Mouse (Mus musculus): ENCODE results near the gene Fbxw9. TPM values are rescaled to one million over a fixed set of nuclear protein-coding genes. Genes with fewer than 3 reads are reported as not detected.

Fbxw9 gene
- polyA plus RNA-seq, 1 experiment from 2014 or later = 65.0 TPM

DNA sequence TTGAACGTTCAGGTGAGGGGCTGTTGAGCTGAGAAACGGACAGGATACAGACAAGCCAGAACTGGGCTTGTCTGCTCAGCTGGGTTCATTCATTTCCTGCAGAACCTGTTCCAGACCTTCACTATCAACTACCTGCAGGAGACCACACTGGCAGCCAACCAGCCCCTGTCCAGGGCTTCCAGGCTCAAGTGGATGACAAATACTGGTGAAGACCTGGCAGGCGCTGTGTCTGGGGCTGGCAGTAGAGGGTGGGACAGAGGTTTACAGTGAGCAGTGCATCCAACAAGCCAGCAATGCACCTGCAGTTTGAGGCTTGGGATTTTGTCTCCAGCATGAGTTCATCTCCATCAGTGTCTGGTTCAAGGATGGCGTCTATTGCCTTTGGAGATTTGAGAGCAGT, 37.0 kb downstream of the Fbxw9 start:
- Histone ChIP-seq H3K4me2 (ENCODE audit: low read length) (no peak overlapping the region), H3K9ac (replicated peaks; ENCODE audit: low read length) (no peak overlapping the region), H3K36me3 (ENCODE audit: control insufficient read depth, insufficient read depth, low read length) (peaks cover 48% of the 10 kb centered on the region), H3K27me3 (ENCODE audit: control insufficient read depth, insufficient read depth, low read length) (no peaks in the 10 kb centered on the region), H3K4me3 (replicated peaks; ENCODE audit: low read depth, low read length) (no peak overlapping the region), H3K27ac (replicated peaks; ENCODE audit: low read depth, low read length) (no peak overlapping the region), H3K4me1 (ENCODE audit: control insufficient read depth, insufficient read depth, low read length) (no peaks in the 10 kb centered on the region), H3K9me3 (ENCODE audit: control insufficient read depth, low read length) (no peaks in the 10 kb centered on the region)
- ATAC-seq (ENCODE audit: low FRiP score, low TSS enrichment) (no peak), DNase-seq (no peak)
- WGBS = 96% methylated on average over 4 of the region's 4 CpGs

DNA sequence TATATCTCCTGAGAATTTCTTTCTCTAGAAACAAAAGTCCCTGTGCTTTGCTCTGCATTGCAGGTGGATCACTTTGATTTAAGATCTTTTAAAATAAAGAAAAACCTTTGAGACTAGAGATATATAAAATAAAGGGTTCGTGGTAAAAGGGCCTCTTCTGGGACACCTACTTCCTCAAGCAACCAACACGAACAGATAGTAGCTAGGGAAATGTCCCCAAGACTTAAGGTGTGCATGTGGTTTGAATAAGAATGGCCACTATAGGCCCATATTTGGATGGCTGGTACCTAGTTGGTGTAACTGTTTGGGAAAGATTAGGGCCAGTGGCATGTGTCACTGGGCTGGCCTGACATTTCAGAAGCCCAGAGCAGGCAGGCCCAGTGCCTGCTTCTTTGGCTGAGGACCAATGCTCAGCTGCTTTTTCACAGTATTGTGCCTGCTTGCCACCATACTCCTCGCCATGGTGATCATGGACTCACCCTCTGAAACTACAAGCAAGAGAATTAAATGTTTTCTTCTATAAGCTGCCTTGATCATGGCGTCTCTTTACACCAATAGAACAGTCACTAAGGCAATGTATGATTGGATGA, 40.3 kb downstream of the Fbxw9 start:
- H3K27me3 ChIP-seq (ENCODE audit: control insufficient read depth, insufficient read depth, low read length) = no peaks in the 10 kb centered on the region
- no peak overlapping the region for H3K27ac ChIP-seq (replicated peaks; ENCODE audit: low read depth, low read length)
- no peaks in the 10 kb centered on the region for H3K4me1 ChIP-seq (ENCODE audit: control insufficient read depth, insufficient read depth, low read length)
- peaks cover 31% of the 10 kb centered on the region for H3K36me3 ChIP-seq (ENCODE audit: control insufficient read depth, insufficient read depth, low read length)
- no peak for DNase-seq
- H3K9ac ChIP-seq (replicated peaks; ENCODE audit: low read length) = no peak overlapping the region
- H3K4me3 ChIP-seq (replicated peaks; ENCODE audit: low read depth, low read length) = no peak overlapping the region
- no peak overlapping the region for H3K4me2 ChIP-seq (ENCODE audit: low read length)
- WGBS = 88% methylated on average over 4 of the region's 4 CpGs
- ATAC-seq (ENCODE audit: low FRiP score, low TSS enrichment) = no peak
- no peaks in the 10 kb centered on the region for H3K9me3 ChIP-seq (ENCODE audit: control insufficient read depth, low read length)

GRCm38 (mm10) chr8:85113241-85113640, 53.4 kb downstream of the Fbxw9 start:
- Histone ChIP-seq H3K27ac (replicated peaks; ENCODE audit: low read depth, low read length) (no peak overlapping the region), H3K9ac (replicated peaks; ENCODE audit: low read length) (no peak overlapping the region), H3K9me3 (ENCODE audit: control insufficient read depth, low read length) (no peaks in the 10 kb centered on the region), H3K4me1 (ENCODE audit: control insufficient read depth, insufficient read depth, low read length) (no peaks in the 10 kb centered on the region), H3K27me3 (ENCODE audit: control insufficient read depth, insufficient read depth, low read length) (no peaks in the 10 kb centered on the region), H3K36me3 (ENCODE audit: control insufficient read depth, insufficient read depth, low read length) (peaks cover 25% of the 10 kb centered on the region), H3K4me2 (ENCODE audit: low read length) (no peak overlapping the region), H3K4me3 (replicated peaks; ENCODE audit: low read depth, low read length) (no peak overlapping the region)
- DNase-seq = no peak
- 95% methylated on average over 10 of the region's 10 CpGs for WGBS
- ATAC-seq (ENCODE audit: low FRiP score, low TSS enrichment) = no peak

GRCm38 (mm10) chr8:85115501-85115900, 55.6 kb downstream of the Fbxw9 start:
- Histone ChIP-seq H3K27me3 (ENCODE audit: control insufficient read depth, insufficient read depth, low read length) (no peaks in the 10 kb centered on the region), H3K9me3 (ENCODE audit: control insufficient read depth, low read length) (no peaks in the 10 kb centered on the region), H3K27ac (replicated peaks; ENCODE audit: low read depth, low read length) (no peak overlapping the region), H3K4me1 (ENCODE audit: control insufficient read depth, insufficient read depth, low read length) (no peaks in the 10 kb centered on the region), H3K4me2 (ENCODE audit: low read length) (no peak overlapping the region), H3K4me3 (replicated peaks; ENCODE audit: low read depth, low read length) (no peak overlapping the region), H3K9ac (replicated peaks; ENCODE audit: low read length) (no peak overlapping the region), H3K36me3 (ENCODE audit: control insufficient read depth, insufficient read depth, low read length) (peaks cover 14% of the 10 kb centered on the region)
- no peak for ATAC-seq (ENCODE audit: low FRiP score, low TSS enrichment)
- no peak for DNase-seq
- 75% methylated on average over 4 of the region's 4 CpGs for WGBS

Small RNA genes lying within 50 kb of the gene (microRNA-seq; reads per million reads assigned to microRNA genes)
- gene Gm23388 = 0.88 reads per million
- gene Mir7070 = 2.4 reads per million, percentile 15 among the genes with 10 or more reads in this experiment

Other genes with a start within 250 kb of the Fbxw9 start
- gene Dand5, start 237.2 kb upstream of the Fbxw9 start, polyA plus RNA-seq (2014; fragmentation: Nextera tagmentation; extraction: Ambion mirVana) = 9.9 and 12.7 TPM in 2 replicates
- 32.7 and 35.8 TPM in 2 replicates for gene Gadd45gip1, start 228.5 kb upstream of the Fbxw9 start, polyA plus RNA-seq (2014; fragmentation: Nextera tagmentation; extraction: Ambion mirVana)
- 83.4 and 84.3 TPM in 2 replicates for gene Rad23a, start 219.4 kb upstream of the Fbxw9 start, polyA plus RNA-seq (2014; fragmentation: Nextera tagmentation; extraction: Ambion mirVana)
- gene Calr, start 213.1 kb upstream of the Fbxw9 start, polyA plus RNA-seq (2014; fragmentation: Nextera tagmentation; extraction: Ambion mirVana) = 434 and 525 TPM in 2 replicates
- gene Farsa, start 203.1 kb upstream of the Fbxw9 start, polyA plus RNA-seq (2014; fragmentation: Nextera tagmentation; extraction: Ambion mirVana) = 95.6 and 111 TPM in 2 replicates
- gene Syce2, start 187.9 kb upstream of the Fbxw9 start, polyA plus RNA-seq (2014; fragmentation: Nextera tagmentation; extraction: Ambion mirVana) = 17.4 and 27.4 TPM in 2 replicates
- gene Gcdh, start 166.1 kb upstream of the Fbxw9 start, polyA plus RNA-seq (2014; fragmentation: Nextera tagmentation; extraction: Ambion mirVana) = 22.4 and 25.9 TPM in 2 replicates
- gene Klf1, start 158.1 kb upstream of the Fbxw9 start, polyA plus RNA-seq (2014; fragmentation: Nextera tagmentation; extraction: Ambion mirVana) = 0.19 and 0.63 TPM in 2 replicates
- gene Dnase2a, start 151.5 kb upstream of the Fbxw9 start, polyA plus RNA-seq (2014; fragmentation: Nextera tagmentation; extraction: Ambion mirVana) = 4.0 and 5.4 TPM in 2 replicates
- gene Mast1, start 122.7 kb upstream of the Fbxw9 start, polyA plus RNA-seq (2014; fragmentation: Nextera tagmentation; extraction: Ambion mirVana) = 69.5 and 69.9 TPM in 2 replicates
- 0.99 and 1.4 TPM in 2 replicates for gene Rtbdn, start 113.1 kb upstream of the Fbxw9 start, polyA plus RNA-seq (2014; fragmentation: Nextera tagmentation; extraction: Ambion mirVana)
- gene Gm49661, start 90.6 kb upstream of the Fbxw9 start, polyA plus RNA-seq (2014; fragmentation: Nextera tagmentation; extraction: Ambion mirVana) = not detected in 2 replicates
- 1,531 and 1,588 TPM in 2 replicates for gene Prdx2, start 90.5 kb upstream of the Fbxw9 start, polyA plus RNA-seq (2014; fragmentation: Nextera tagmentation; extraction: Ambion mirVana)
- 51.7 and 54.4 TPM in 2 replicates for gene Rnaseh2a, start 90.3 kb upstream of the Fbxw9 start, polyA plus RNA-seq (2014; fragmentation: Nextera tagmentation; extraction: Ambion mirVana)
- gene Junb, start 81.3 kb upstream of the Fbxw9 start, polyA plus RNA-seq (2014; fragmentation: Nextera tagmentation; extraction: Ambion mirVana) = 4.3 and 5.7 TPM in 2 replicates
- gene Hook2, start 69.5 kb upstream of the Fbxw9 start, polyA plus RNA-seq (2014; fragmentation: Nextera tagmentation; extraction: Ambion mirVana) = 25.8 and 31.4 TPM in 2 replicates
- not detected in 2 replicates for gene Best2, start 45.5 kb upstream of the Fbxw9 start, polyA plus RNA-seq (2014; fragmentation: Nextera tagmentation; extraction: Ambion mirVana)
- gene Asna1, start 34.8 kb upstream of the Fbxw9 start, polyA plus RNA-seq (2014; fragmentation: Nextera tagmentation; extraction: Ambion mirVana) = 130 and 155 TPM in 2 replicates
- 157 and 191 TPM in 2 replicates for gene Trir, start 33.2 kb upstream of the Fbxw9 start, polyA plus RNA-seq (2014; fragmentation: Nextera tagmentation; extraction: Ambion mirVana)
- 32.0 and 41.0 TPM in 2 replicates for gene Tnpo2, start 23.1 kb upstream of the Fbxw9 start, polyA plus RNA-seq (2014; fragmentation: Nextera tagmentation; extraction: Ambion mirVana)
- 1.7 TPM in 1 of 2 replicates, not detected in the other for gene Gm5741, start 7.9 kb downstream of the Fbxw9 start, polyA plus RNA-seq (2014; fragmentation: Nextera tagmentation; extraction: Ambion mirVana)
- 88.8 and 95.8 TPM in 2 replicates for gene Dhps, start 11.7 kb downstream of the Fbxw9 start, polyA plus RNA-seq (2014; fragmentation: Nextera tagmentation; extraction: Ambion mirVana)
- 141 and 154 TPM in 2 replicates for gene Wdr83os, start 20.7 kb downstream of the Fbxw9 start, polyA plus RNA-seq (2014; fragmentation: Nextera tagmentation; extraction: Ambion mirVana)
- 53.9 and 58.2 TPM in 2 replicates for gene Wdr83, start 21.3 kb downstream of the Fbxw9 start, polyA plus RNA-seq (2014; fragmentation: Nextera tagmentation; extraction: Ambion mirVana)
- gene Man2b1, start 23.2 kb downstream of the Fbxw9 start, polyA plus RNA-seq (2014; fragmentation: Nextera tagmentation; extraction: Ambion mirVana) = 13.3 and 17.2 TPM in 2 replicates
- 3.0 and 4.0 TPM in 2 replicates for gene Zfp791, start 63.0 kb downstream of the Fbxw9 start, polyA plus RNA-seq (2014; fragmentation: Nextera tagmentation; extraction: Ambion mirVana)
- gene Cks1brt, start 91.9 kb downstream of the Fbxw9 start, polyA plus RNA-seq (2014; fragmentation: Nextera tagmentation; extraction: Ambion mirVana) = not detected in 2 replicates
- not detected in 2 replicates for gene Olfr371, start 165.9 kb downstream of the Fbxw9 start, polyA plus RNA-seq (2014; fragmentation: Nextera tagmentation; extraction: Ambion mirVana)
- 77.0 and 77.5 TPM in 2 replicates for gene Orc6, start 239.6 kb downstream of the Fbxw9 start, polyA plus RNA-seq (2014; fragmentation: Nextera tagmentation; extraction: Ambion mirVana)
- gene Vps35, start 239.7 kb downstream of the Fbxw9 start, polyA plus RNA-seq (2014; fragmentation: Nextera tagmentation; extraction: Ambion mirVana) = 155 and 182 TPM in 2 replicates

Measured in midbrain, embryonic 14.5 days (tissue).